Mouse (Mus musculus): ENCODE measurements around the gene Flnc.

Gene Flnc

GRCm38 (mm10) chr6:29432156-29432555 is 900 bp upstream of the Flnc start:
- no peak for DNase-seq

- no peak for DNase-seq
Observed at GRCm38 (mm10) chr6:29432676-29433037, 399 bp upstream of the Flnc start.

GRCm38 (mm10) chr6:29433804-29434795 is 1.0 kb downstream of the Flnc start:
- DNase-seq = peak in 1 of 2 experiments; percentile 15

- no peak for DNase-seq
Observed at GRCm38 (mm10) chr6:29434911-29435691, 2.0 kb downstream of the Flnc start.

- no peak for DNase-seq
Observed at GRCm38 (mm10) chr6:29435940-29436451, 2.9 kb downstream of the Flnc start.

- no peak for DNase-seq
Observed at GRCm38 (mm10) chr6:29436461-29436934, 3.4 kb downstream of the Flnc start.

GRCm38 (mm10) chr6:29439251-29439650 is 6.2 kb downstream of the Flnc start:
- DNase-seq = peak in 1 of 2 experiments; percentile 19

GRCm38 (mm10) chr6:29439789-29440188 is 6.7 kb downstream of the Flnc start:
- no peak for DNase-seq

- peak in 1 of 2 experiments; percentile 31 for DNase-seq
Observed at GRCm38 (mm10) chr6:29444773-29445172, 11.7 kb downstream of the Flnc start.

- no peak for DNase-seq
Observed at GRCm38 (mm10) chr6:29445354-29445753, 12.3 kb downstream of the Flnc start.

- DNase-seq = no peak
Observed at GRCm38 (mm10) chr6:29449858-29450257, 16.8 kb downstream of the Flnc start.

GRCm38 (mm10) chr6:29450667-29451066 is 17.6 kb downstream of the Flnc start:
- no peak for DNase-seq

GRCm38 (mm10) chr6:29461502-29461901 is 28.4 kb downstream of the Flnc start:
- DNase-seq = no peak

GRCm38 (mm10) chr6:29463388-29463787 is 30.3 kb downstream of the Flnc start:
- DNase-seq = no peak

GRCm38 (mm10) chr6:29467583-29468354 is 34.7 kb downstream of the Flnc start, which contains the start of gene Atp6v1f:
Atp6v1f (plus strand) TSS chr6:29467718.
- peak; percentile 93 to 94 for DNase-seq

- no peak for DNase-seq
Observed at GRCm38 (mm10) chr6:29468851-29469250, 35.8 kb downstream of the Flnc start.

GRCm38 (mm10) chr6:29471137-29471536 is 38.1 kb downstream of the Flnc start, which contains the start of gene Atp6v1fnb:
Atp6v1fnb (plus strand) TSS chr6:29471437.
- DNase-seq = no peak

- DNase-seq = peak; percentile 60 to 65
Observed at GRCm38 (mm10) chr6:29473941-29474691, 41.1 kb downstream of the Flnc start.

- no peak for DNase-seq
Observed at GRCm38 (mm10) chr6:29474736-29475135, 41.7 kb downstream of the Flnc start.

GRCm38 (mm10) chr6:29482691-29483090 is 49.6 kb downstream of the Flnc start:
- DNase-seq = no peak

All from cerebellum, adult 18-20 months (tissue).